Mouse (Mus musculus): Measurements from ENCODE around the gene Trpc3. TPM values are rescaled to one million over a fixed set of nuclear protein-coding genes. Genes with fewer than 3 reads are reported as not detected.
A peak's percentile ranks its signal among the peaks of the same experiment; 100 is the strongest.
"Not testable (repeated sequence)": the region's sequence is repeated elsewhere in the genome, so short reads cannot be mapped to it uniquely, and the experiment has no call there.

Gene Trpc3
- polyA plus RNA-seq, 1 experiment = 0.21 TPM

DNA sequence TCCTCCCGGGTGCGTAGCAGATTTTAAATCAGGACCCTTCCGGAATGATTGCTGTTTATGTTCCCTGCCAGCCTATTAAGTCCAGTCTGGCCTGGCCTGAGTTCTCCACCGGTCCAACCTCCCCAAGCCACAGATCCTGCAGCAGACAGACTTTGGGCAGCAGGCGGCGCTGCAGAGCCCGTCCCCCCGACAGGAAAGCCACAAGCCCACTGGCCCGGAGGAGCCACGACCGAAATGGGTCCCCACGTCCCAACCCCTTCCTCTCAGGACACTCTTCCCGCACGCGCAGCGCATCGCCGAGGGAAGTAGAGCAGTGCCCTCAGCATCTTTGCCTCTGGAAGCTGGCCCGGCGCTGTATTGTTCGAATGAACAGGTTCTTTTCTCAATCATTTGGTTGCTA, 1.1 kb downstream of the Trpc3 start:
- peaks cover 4% of the 10 kb centered on the region for H3K27me3 ChIP-seq (ENCODE audit: control insufficient read depth, insufficient read depth, low read length)
- H3K27ac ChIP-seq (ENCODE audit: control insufficient read depth, insufficient read depth, low read depth, low read length) = no peak overlapping the region
- peaks cover 14% of the 10 kb centered on the region for H3K4me1 ChIP-seq (ENCODE audit: control insufficient read depth, insufficient read depth, low read length)
- no peaks in the 10 kb centered on the region for H3K36me3 ChIP-seq (ENCODE audit: control insufficient read depth, insufficient read depth, low read length)
- TF ChIP-seq CTCF (IDR thresholded peaks at IDR 0.05; ENCODE audit: control insufficient read depth, insufficient read depth, insufficient replicate concordance, low read depth, low read length) = peak; percentile 81
- TF ChIP-seq POLR2A (IDR thresholded peaks at IDR 0.05; ENCODE audit: control insufficient read depth, low read depth, low read length) = no peak
- peak overlapping the region; percentile 87 for H3K4me3 ChIP-seq (ENCODE audit: control insufficient read depth, low read depth, low read length)

DNA sequence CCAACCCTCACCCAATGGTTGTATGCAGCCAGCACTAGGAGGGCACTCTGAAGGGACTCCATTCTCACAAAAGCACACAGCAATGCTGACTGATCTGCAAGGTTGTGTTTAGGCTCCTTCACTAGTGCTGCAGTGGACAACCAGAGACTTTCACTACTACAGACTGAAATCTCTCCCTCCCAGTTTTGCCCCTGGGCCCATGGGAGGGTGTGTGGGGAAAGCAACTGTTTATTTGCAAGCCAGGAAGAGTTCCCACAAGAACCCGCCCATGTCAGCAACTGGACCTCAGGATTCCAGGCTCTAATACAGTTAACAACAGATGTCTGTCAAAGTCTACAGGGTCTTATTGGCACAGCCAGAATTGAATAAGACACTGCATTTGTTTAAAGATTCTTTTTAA, 14.1 kb downstream of the Trpc3 start:
- Histone ChIP-seq H3K4me3 (ENCODE audit: control insufficient read depth, low read depth, low read length) (no peak overlapping the region), H3K4me1 (ENCODE audit: control insufficient read depth, insufficient read depth, low read length) (peaks cover 3% of the 10 kb centered on the region; the same call in 1 of the 2 replicates), H3K27me3 (ENCODE audit: control insufficient read depth, insufficient read depth, low read length) (no peaks in the 10 kb centered on the region), H3K36me3 (ENCODE audit: control insufficient read depth, insufficient read depth, low read length) (no peaks in the 10 kb centered on the region), H3K27ac (ENCODE audit: control insufficient read depth, insufficient read depth, low read depth, low read length) (no peak overlapping the region)
- no peak for TF ChIP-seq CTCF (IDR thresholded peaks at IDR 0.05; ENCODE audit: control insufficient read depth, insufficient read depth, insufficient replicate concordance, low read depth, low read length)

DNA sequence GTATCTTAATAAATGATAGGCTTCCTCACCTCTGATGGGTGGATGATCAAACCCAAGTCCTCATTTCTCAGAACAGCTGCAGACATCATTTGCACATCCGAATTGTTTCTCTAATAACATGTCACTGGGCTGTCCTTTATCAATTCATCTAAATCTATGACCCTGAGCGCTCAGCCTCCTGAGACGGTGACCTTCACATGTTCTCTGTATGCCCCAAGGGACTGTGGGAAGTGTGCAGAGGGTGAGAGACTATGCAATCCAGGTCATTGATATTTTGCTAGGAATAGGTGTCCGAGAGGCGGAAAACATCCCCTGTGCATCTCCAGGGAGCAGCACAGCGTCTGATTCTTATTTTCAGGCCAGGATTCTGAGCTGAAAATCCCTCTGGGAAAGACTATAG, 22.2 kb downstream of the Trpc3 start:
- no peak overlapping the region for H3K27ac ChIP-seq (ENCODE audit: control insufficient read depth, insufficient read depth, low read depth, low read length)
- no peak overlapping the region for H3K4me3 ChIP-seq (ENCODE audit: control insufficient read depth, low read depth, low read length)
- no peak for TF ChIP-seq CTCF (IDR thresholded peaks at IDR 0.05; ENCODE audit: control insufficient read depth, insufficient read depth, insufficient replicate concordance, low read depth, low read length)
- TF ChIP-seq POLR2A (IDR thresholded peaks at IDR 0.05; ENCODE audit: control insufficient read depth, low read depth, low read length) = no peak
- no peaks in the 10 kb centered on the region for H3K36me3 ChIP-seq (ENCODE audit: control insufficient read depth, insufficient read depth, low read length)
- H3K4me1 ChIP-seq (ENCODE audit: control insufficient read depth, insufficient read depth, low read length) = peaks cover 3% of the 10 kb centered on the region; the same call in 1 of the 2 replicates
- H3K27me3 ChIP-seq (ENCODE audit: control insufficient read depth, insufficient read depth, low read length) = no peaks in the 10 kb centered on the region

DNA sequence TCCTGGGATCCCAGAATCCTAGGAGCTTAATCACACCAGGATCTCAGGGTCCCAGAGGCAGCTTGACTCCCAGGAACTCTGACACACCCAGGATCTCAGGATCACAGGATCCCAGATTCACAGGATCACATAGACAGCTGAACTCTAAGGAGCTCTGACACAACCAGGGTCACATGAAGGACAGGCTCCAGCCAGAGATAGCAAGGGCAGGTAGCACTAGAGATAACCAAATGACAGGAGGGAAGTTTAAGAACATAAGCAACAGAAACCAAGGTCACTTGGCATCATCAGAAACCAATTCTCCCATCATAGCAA, 44.8 kb downstream of the Trpc3 start:
- H3K4me3 ChIP-seq (ENCODE audit: control insufficient read depth, low read depth, low read length); H3K36me3 ChIP-seq (ENCODE audit: control insufficient read depth, insufficient read depth, low read length); H3K27ac ChIP-seq (ENCODE audit: control insufficient read depth, insufficient read depth, low read depth, low read length); H3K27me3 ChIP-seq (ENCODE audit: control insufficient read depth, insufficient read depth, low read length); H3K4me1 ChIP-seq (ENCODE audit: control insufficient read depth, insufficient read depth, low read length): not testable (repeated sequence)

DNA sequence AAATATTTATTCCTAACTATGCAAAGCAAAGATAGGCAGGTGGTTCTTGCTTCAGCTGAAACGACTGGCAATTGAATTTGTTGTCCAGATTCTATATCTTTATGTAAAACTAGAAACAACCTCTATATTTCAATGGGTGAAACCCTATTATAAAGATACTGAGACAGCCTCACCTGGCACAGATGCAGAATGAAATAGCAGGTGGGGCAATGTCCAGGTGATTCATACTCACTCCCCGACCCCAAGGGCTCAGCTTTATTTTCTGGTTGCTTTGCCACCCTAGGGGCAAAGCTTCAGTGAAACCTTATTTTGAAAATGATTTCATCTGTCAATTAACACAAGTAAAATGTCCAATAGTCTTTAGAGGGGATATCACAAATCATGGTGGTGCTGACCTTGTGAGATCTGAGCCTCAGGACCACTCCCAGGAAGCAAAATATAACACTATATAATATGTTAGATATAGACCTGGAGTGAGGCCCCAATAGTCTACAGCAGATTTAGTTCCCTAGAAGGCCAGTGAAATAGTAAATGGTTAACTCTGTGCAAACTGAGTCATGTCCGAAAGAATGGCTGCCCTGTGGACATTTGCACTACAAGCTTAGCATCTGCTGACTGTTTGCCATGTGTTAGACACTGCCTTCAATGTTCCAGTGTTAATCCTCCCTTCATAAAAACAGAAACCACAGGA, 45.3 kb downstream of the Trpc3 start:
- H3K27ac ChIP-seq (ENCODE audit: control insufficient read depth, insufficient read depth, low read depth, low read length) = no peak overlapping the region
- no peaks in the 10 kb centered on the region for H3K36me3 ChIP-seq (ENCODE audit: control insufficient read depth, insufficient read depth, low read length)
- H3K27me3 ChIP-seq (ENCODE audit: control insufficient read depth, insufficient read depth, low read length) = no peaks in the 10 kb centered on the region
- H3K4me3 ChIP-seq (ENCODE audit: control insufficient read depth, low read depth, low read length) = no peak overlapping the region
- TF ChIP-seq CTCF (IDR thresholded peaks at IDR 0.05; ENCODE audit: control insufficient read depth, insufficient read depth, insufficient replicate concordance, low read depth, low read length) (no peak), POLR2A (IDR thresholded peaks at IDR 0.05; ENCODE audit: control insufficient read depth, low read depth, low read length) (no peak)
- H3K4me1 ChIP-seq (ENCODE audit: control insufficient read depth, insufficient read depth, low read length) = no peaks in the 10 kb centered on the region

DNA sequence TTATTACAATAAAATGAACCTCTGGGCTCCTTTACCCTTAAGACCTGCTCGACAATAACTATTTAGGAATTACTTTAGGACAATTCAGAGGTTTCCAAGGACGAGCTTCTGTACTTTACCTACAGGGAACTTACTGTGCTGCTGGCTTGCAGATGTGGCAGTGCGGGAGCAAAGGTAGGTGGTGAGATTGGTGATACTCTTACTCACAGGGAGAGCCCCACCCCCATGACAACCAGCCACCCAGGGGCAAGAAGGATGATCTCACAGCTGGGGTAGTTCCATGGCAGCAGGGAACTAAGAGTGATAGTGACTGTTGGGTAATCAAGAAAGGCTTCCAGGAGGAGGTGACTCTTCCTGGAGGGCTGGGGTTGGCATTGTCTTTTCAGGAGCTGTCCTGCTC, 46.6 kb downstream of the Trpc3 start:
- Histone ChIP-seq H3K36me3 (ENCODE audit: control insufficient read depth, insufficient read depth, low read length) (no peaks in the 10 kb centered on the region), H3K27me3 (ENCODE audit: control insufficient read depth, insufficient read depth, low read length) (no peaks in the 10 kb centered on the region), H3K27ac (ENCODE audit: control insufficient read depth, insufficient read depth, low read depth, low read length) (no peak overlapping the region), H3K4me1 (ENCODE audit: control insufficient read depth, insufficient read depth, low read length) (no peaks in the 10 kb centered on the region), H3K4me3 (ENCODE audit: control insufficient read depth, low read depth, low read length) (no peak overlapping the region)
- TF ChIP-seq POLR2A (IDR thresholded peaks at IDR 0.05; ENCODE audit: control insufficient read depth, low read depth, low read length) (no peak), CTCF (IDR thresholded peaks at IDR 0.05; ENCODE audit: control insufficient read depth, insufficient read depth, insufficient replicate concordance, low read depth, low read length) (no peak)

DNA sequence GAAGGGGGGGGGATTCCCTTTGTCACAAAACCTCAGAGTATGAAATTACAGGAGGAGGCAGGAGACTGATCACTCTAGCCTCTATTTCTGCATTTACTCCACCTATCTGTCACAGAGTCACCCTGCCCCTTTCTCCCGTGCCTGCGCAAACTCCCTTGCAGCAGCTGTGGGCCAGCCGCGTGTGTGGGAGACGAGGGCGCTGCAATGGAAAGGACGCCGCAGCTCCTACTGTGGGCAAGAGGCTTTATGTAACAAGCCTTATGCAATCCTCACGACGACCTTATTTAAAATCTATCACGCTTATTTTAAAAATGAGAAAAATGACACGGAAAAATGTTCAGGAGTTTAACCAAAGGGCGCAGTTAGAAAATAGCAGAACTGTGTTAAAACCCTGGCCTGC, 47.2 kb downstream of the Trpc3 start:
- no peak overlapping the region for H3K27ac ChIP-seq (ENCODE audit: control insufficient read depth, insufficient read depth, low read depth, low read length)
- no peaks in the 10 kb centered on the region for H3K4me1 ChIP-seq (ENCODE audit: control insufficient read depth, insufficient read depth, low read length)
- no peaks in the 10 kb centered on the region for H3K27me3 ChIP-seq (ENCODE audit: control insufficient read depth, insufficient read depth, low read length)
- TF ChIP-seq CTCF (IDR thresholded peaks at IDR 0.05; ENCODE audit: control insufficient read depth, insufficient read depth, insufficient replicate concordance, low read depth, low read length) = no peak
- TF ChIP-seq POLR2A (IDR thresholded peaks at IDR 0.05; ENCODE audit: control insufficient read depth, low read depth, low read length) = no peak
- H3K36me3 ChIP-seq (ENCODE audit: control insufficient read depth, insufficient read depth, low read length) = no peaks in the 10 kb centered on the region
- H3K4me3 ChIP-seq (ENCODE audit: control insufficient read depth, low read depth, low read length) = no peak overlapping the region

DNA sequence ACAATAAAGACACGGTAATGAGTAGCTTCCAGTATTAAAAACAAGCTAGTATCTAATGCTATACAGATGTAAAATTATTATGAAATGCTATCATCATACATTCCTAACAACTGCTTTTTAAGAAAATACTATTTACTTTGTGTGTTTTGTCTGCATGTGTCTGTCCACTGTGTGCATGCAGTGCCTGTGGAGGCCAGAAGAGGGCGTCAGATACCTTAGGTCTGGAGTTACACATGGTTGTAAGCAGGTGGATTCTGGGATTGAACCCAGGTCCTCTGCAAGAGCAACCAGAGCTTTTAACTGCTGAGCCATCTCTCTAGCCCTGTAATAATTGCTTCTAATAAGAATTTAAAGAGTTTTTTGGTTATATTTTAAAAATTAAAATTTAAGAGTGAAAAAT, 49.2 kb downstream of the Trpc3 start:
- TF ChIP-seq CTCF (IDR thresholded peaks at IDR 0.05; ENCODE audit: control insufficient read depth, insufficient read depth, insufficient replicate concordance, low read depth, low read length) = peak; percentile 60; the same call in 1 of the 2 replicates
- TF ChIP-seq POLR2A (IDR thresholded peaks at IDR 0.05; ENCODE audit: control insufficient read depth, low read depth, low read length) = no peak
- Histone ChIP-seq H3K36me3 (ENCODE audit: control insufficient read depth, insufficient read depth, low read length) (no peaks in the 10 kb centered on the region), H3K4me3 (ENCODE audit: control insufficient read depth, low read depth, low read length) (no peak overlapping the region), H3K4me1 (ENCODE audit: control insufficient read depth, insufficient read depth, low read length) (no peaks in the 10 kb centered on the region), H3K27ac (ENCODE audit: control insufficient read depth, insufficient read depth, low read depth, low read length) (no peak overlapping the region), H3K27me3 (ENCODE audit: control insufficient read depth, insufficient read depth, low read length) (no peaks in the 10 kb centered on the region)
